14 mouse cellular contexts compared by ENCODE assay signal in the genomic region with DNA sequence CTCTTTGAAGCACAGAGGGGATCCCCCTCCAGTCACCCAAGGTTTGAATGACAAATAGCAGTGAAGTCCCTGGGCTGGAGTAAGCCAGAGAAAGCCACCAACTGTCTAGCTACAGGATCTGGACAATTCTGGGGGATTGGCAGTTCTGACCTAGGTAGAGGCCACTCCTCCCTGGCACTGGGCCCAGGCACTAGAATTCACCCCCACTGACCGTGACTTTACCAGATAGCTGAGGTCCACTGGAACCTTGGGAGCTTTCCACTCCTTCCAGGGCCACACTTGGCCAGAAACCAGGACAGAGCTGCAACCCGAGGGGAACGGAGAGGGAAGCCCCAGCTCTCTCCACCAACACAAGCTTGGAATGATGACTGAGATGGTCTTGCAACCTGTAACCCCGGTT. TPM values are rescaled to one million over a fixed set of nuclear protein-coding genes. Genes with fewer than 3 reads are reported as not detected.
A peak's percentile ranks its signal among the peaks of the same experiment; 100 is the strongest.
DNase-seq lines count a peak whose midpoint lies in the region; ATAC-seq lines count a peak whose summit lies in the region.
"Had no signal": no experiment of that assay in that cellular context is flagged by ENCODE, and none has a peak within 500 bp of the region (broad histone marks: within the 10 kb centered on the region; RNA-seq: fewer than 3 reads in every experiment).

No protein-coding gene starts in this region.

- H3K4me3 ChIP-seq in kidney, embryonic 15.5 days (replicated peaks) = no peak overlapping the region
- no peak overlapping the region for H3K4me3 ChIP-seq in midbrain, embryonic 13.5 days (replicated peaks)
- H3K4me3 ChIP-seq in midbrain, embryonic 15.5 days = no peak overlapping the region
- H3K4me3 ChIP-seq: hindbrain, embryonic 10.5 days; layer of hippocampus, adult 2 months; myocyte had no signal

- DNase-seq in kidney, adult 18-20 months = peak; percentile 34
- DNase-seq in adrenal gland, adult (ENCODE audit: inconsistent age in 2 of 2, low spot score in 1 of 2) = peak; percentile 93 to 98
- DNase-seq in adrenal gland, postnatal 4 days (ENCODE audit: low spot score in 2 of 2) = peak; percentile 57 to 75
- peak; percentile 50 to 64 for DNase-seq in kidney, postnatal 25 days
- DNase-seq in layer of hippocampus, adult 11-12 months (ENCODE audit: low spot score) = no peak
- DNase-seq: embryo, embryonic 11 days had no signal

- no peaks in the 10 kb centered on the region for H3K9me3 ChIP-seq in kidney, embryonic 15.5 days (replicated peaks)
- H3K9me3 ChIP-seq in midbrain, embryonic 13.5 days = no peaks in the 10 kb centered on the region
- no peaks in the 10 kb centered on the region for H3K9me3 ChIP-seq in midbrain, embryonic 15.5 days
- H3K9me3 ChIP-seq: hindbrain, embryonic 10.5 days had no signal

- H3K36me3 ChIP-seq in kidney, embryonic 15.5 days = no peaks in the 10 kb centered on the region
- H3K36me3 ChIP-seq in midbrain, embryonic 13.5 days = no peaks in the 10 kb centered on the region
- H3K36me3 ChIP-seq in midbrain, embryonic 15.5 days (replicated peaks) = no peaks in the 10 kb centered on the region
- H3K36me3 ChIP-seq: hindbrain, embryonic 10.5 days had no signal

- no peaks in the 10 kb centered on the region for H3K27me3 ChIP-seq in kidney, embryonic 15.5 days
- no peaks in the 10 kb centered on the region for H3K27me3 ChIP-seq in midbrain, embryonic 13.5 days
- no peaks in the 10 kb centered on the region for H3K27me3 ChIP-seq in midbrain, embryonic 15.5 days (replicated peaks)

- WGBS in kidney, embryonic 15.5 days = 57% methylated on average over 4 of the region's 4 CpGs
- WGBS in midbrain, embryonic 13.5 days = 81% methylated on average over 4 of the region's 4 CpGs
- 69% methylated on average over 4 of the region's 4 CpGs for WGBS in midbrain, embryonic 15.5 days

- no peak overlapping the region for H3K9ac ChIP-seq in kidney, embryonic 15.5 days
- H3K9ac ChIP-seq in midbrain, embryonic 13.5 days (replicated peaks) = no peak overlapping the region
- H3K9ac ChIP-seq in midbrain, embryonic 15.5 days = no peak overlapping the region

- no peaks in the 10 kb centered on the region for H3K4me1 ChIP-seq in kidney, embryonic 15.5 days
- H3K4me1 ChIP-seq in midbrain, embryonic 13.5 days (replicated peaks) = no peaks in the 10 kb centered on the region
- H3K4me1 ChIP-seq in midbrain, embryonic 15.5 days = no peaks in the 10 kb centered on the region
- H3K4me1 ChIP-seq: hindbrain, embryonic 10.5 days had no signal

- no peak overlapping the region for H3K4me2 ChIP-seq in kidney, embryonic 15.5 days
- no peak overlapping the region for H3K4me2 ChIP-seq in midbrain, embryonic 13.5 days (replicated peaks)
- no peak overlapping the region for H3K4me2 ChIP-seq in midbrain, embryonic 15.5 days

- H3K27ac ChIP-seq in kidney, embryonic 15.5 days = no peak overlapping the region
- H3K27ac ChIP-seq in midbrain, embryonic 13.5 days = no peak overlapping the region
- no peak overlapping the region for H3K27ac ChIP-seq in midbrain, embryonic 15.5 days
- H3K27ac ChIP-seq: hindbrain, embryonic 10.5 days; layer of hippocampus, adult 2 months had no signal

- ATAC-seq in kidney, embryonic 15.5 days (replicated peaks; ENCODE audit: low FRiP score) = no peak
- ATAC-seq in midbrain, embryonic 13.5 days = no peak
- ATAC-seq in midbrain, embryonic 15.5 days (replicated peaks) = no peak

RNA-seq across cellular contexts. Expression of gene Aqp12, which starts 3.1 kb away (rescaled TPM):
- polyA plus RNA-seq in kidney, embryonic 15.5 days (2015; fragmentation: Nextera tagmentation; extraction: Ambion mirVana) = not detected in 2 replicates
- 1 to 10 TPM in 1 of 2 experiments, not detected in 1; 4.7 TPM for total RNA-seq in adrenal gland, postnatal 4 days (2021)
- not detected in 2 replicates for polyA plus RNA-seq in midbrain, embryonic 13.5 days (2015; fragmentation: Nextera tagmentation; extraction: Ambion mirVana)
- polyA plus RNA-seq in midbrain, embryonic 15.5 days (2015; fragmentation: Nextera tagmentation; extraction: Ambion mirVana) = not detected in 2 replicates
- total RNA-seq: layer of hippocampus, adult 2 months had no signal
- polyA plus RNA-seq: hindbrain, embryonic 10.5 days; limb, embryonic 11.5 days; myocyte; urinary bladder, adult 2 months had no signal

RNA-seq across cellular contexts. Expression of gene Gpr35, which starts 58.5 kb away (rescaled TPM):
- polyA plus RNA-seq in kidney, embryonic 15.5 days (2015; fragmentation: Nextera tagmentation; extraction: Ambion mirVana) = 0.55 and 0.56 TPM in 2 replicates
- under 1 TPM; 0.62 to 0.76 TPM for total RNA-seq in adrenal gland, postnatal 4 days (2021)
- 0.34 and 0.44 TPM in 2 replicates for polyA plus RNA-seq in midbrain, embryonic 13.5 days (2015; fragmentation: Nextera tagmentation; extraction: Ambion mirVana)
- polyA plus RNA-seq in midbrain, embryonic 15.5 days (2015; fragmentation: Nextera tagmentation; extraction: Ambion mirVana) = 0.30 and 0.50 TPM in 2 replicates
